ENCODE assay signal across 9 mouse cellular contexts in the genomic region with DNA sequence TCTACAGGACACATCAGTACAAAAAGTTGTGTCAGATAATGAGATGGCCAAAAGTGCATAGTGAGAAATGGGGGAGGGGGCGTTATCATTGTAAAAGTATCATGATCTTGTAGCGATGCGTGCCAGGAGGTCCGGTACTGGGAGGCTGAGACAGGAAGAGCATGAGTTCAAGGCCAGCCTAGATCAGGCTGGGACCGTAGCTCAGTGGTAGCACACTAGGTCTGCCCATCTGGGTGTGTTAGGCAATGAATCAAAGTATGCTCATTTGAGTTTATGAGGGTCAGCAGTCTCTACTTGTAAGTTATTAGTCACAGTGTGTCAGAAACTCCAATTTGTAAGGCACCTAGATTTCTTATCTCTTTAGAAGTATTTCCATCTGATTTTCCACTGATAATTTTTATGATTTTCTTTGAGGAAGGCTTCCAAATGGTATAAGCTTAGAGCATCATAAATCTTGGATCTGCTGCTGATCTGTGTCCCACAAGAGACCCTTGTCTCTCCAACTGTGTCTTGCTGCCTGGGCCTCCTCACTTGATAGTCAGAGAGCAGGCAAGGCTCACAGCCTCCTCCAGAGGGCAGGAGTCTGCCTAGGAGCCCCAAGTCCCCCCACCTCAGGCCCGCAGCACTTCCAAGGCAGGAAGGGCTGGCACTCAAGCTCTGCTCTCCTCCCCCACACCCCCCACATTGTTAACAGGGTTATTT. TPM values are rescaled to one million over a fixed set of nuclear protein-coding genes. Genes with fewer than 3 reads are reported as not detected.
DNase-seq lines count a peak whose midpoint lies in the region; ATAC-seq and TF ChIP-seq lines count a peak whose summit lies in the region.
"Had no signal": no experiment of that assay in that cellular context is flagged by ENCODE, and none has a peak within 500 bp of the region (broad histone marks: within the 10 kb centered on the region; RNA-seq: fewer than 3 reads in every experiment).

No protein-coding gene starts in this region.

- peak; percentile 28 for DNase-seq in gastrocnemius, postnatal 14 days
- DNase-seq in gastrocnemius, adult 18-20 months (ENCODE audit: low spot score) = no peak
- no peak for DNase-seq in spleen, adult 2 months (ENCODE audit: low read depth in 1 of 2, low spot score in 2 of 2)
- DNase-seq in spleen, postnatal 10 days (ENCODE audit: low spot score in 2 of 2) = no peak
- peak; percentile 45 for DNase-seq in heart, postnatal 4 days
- DNase-seq in stomach, postnatal 0 days (ENCODE audit: low spot score) = no peak
- DNase-seq in left cerebral cortex, adult 8-10 months (ENCODE audit: low spot score in 2 of 2) = no peak
- no peak for DNase-seq in urinary bladder, postnatal 4 days (ENCODE audit: low spot score in 2 of 2)

- no peak overlapping the region for H3K4me3 ChIP-seq in spleen, adult 2 months (ENCODE audit: extremely low read depth, insufficient read depth, insufficient read length)
- no peak overlapping the region for H3K4me3 ChIP-seq in stomach, postnatal 0 days (ENCODE audit: low read depth, low read length)
- H3K4me3 ChIP-seq: myocyte had no signal

- peak; percentile 8; the same call in 1 of the 2 replicates for TF ChIP-seq CTCF in spleen, adult 2 months (IDR thresholded peaks at IDR 0.05; ENCODE audit: extremely low read depth, insufficient read depth, insufficient read length, insufficient replicate concordance)
- TF ChIP-seq CTCF in stomach, postnatal 0 days (IDR thresholded peaks at IDR 0.05; ENCODE audit: low read depth) = peak; percentile 62

- H3K9ac ChIP-seq in stomach, postnatal 0 days (ENCODE audit: low read length) = no peak overlapping the region

- no peaks in the 10 kb centered on the region for H3K9me3 ChIP-seq in stomach, postnatal 0 days (ENCODE audit: control insufficient read depth, low read length)

- no peak for TF ChIP-seq POLR2A in spleen, adult 2 months (IDR thresholded peaks at IDR 0.05; ENCODE audit: low read depth, low read length)

- H3K27ac ChIP-seq in spleen, adult 2 months (ENCODE audit: insufficient read depth, low read length) = no peak overlapping the region
- H3K27ac ChIP-seq in stomach, postnatal 0 days (replicated peaks) = no peak overlapping the region

- no peaks in the 10 kb centered on the region for H3K27me3 ChIP-seq in spleen, adult 2 months (ENCODE audit: control insufficient read depth, insufficient read depth, low read length)
- no peaks in the 10 kb centered on the region for H3K27me3 ChIP-seq in stomach, postnatal 0 days (ENCODE audit: control insufficient read depth, insufficient read depth, low read length)

- no peaks in the 10 kb centered on the region for H3K36me3 ChIP-seq in spleen, adult 2 months (ENCODE audit: control insufficient read depth, insufficient read depth, low read length)
- no peaks in the 10 kb centered on the region for H3K36me3 ChIP-seq in stomach, postnatal 0 days (ENCODE audit: control insufficient read depth, insufficient read depth, low read length)

- H3K4me2 ChIP-seq in stomach, postnatal 0 days (replicated peaks; ENCODE audit: low read depth) = no peak overlapping the region

- WGBS in spleen, adult 2 months = 79% methylated on average over 6 of the region's 6 CpGs
- WGBS in stomach, postnatal 0 days = 72% methylated on average over 6 of the region's 6 CpGs

- intact Hi-C loops in gastrocnemius, postnatal 14 days (cut with DNase I; ENCODE audit: low total_unique reads) = no loop called here

- H3K4me1 ChIP-seq in spleen, adult 2 months (ENCODE audit: control insufficient read depth, insufficient read depth, insufficient read length) = no peaks in the 10 kb centered on the region
- no peaks in the 10 kb centered on the region for H3K4me1 ChIP-seq in stomach, postnatal 0 days (replicated peaks; ENCODE audit: control insufficient read depth, insufficient read depth)

- ATAC-seq in stomach, postnatal 0 days (ENCODE audit: low FRiP score, low TSS enrichment) = no peak

- TF ChIP-seq EP300 in stomach, postnatal 0 days (optimal IDR thresholded peaks at IDR 0.05) = no peak

RNA-seq across cellular contexts. Expression of a gene that starts 14.3 kb away (rescaled TPM):
- 100 to 1,000 TPM; 131 to 147 TPM for total RNA-seq in gastrocnemius, postnatal 14 days (2021)
- total RNA-seq in gastrocnemius, adult 18-20 months (2021) = 100 to 1,000 TPM; 112 to 113 TPM
- 55.6 and 74.8 TPM in 2 replicates for polyA plus RNA-seq in spleen, adult 2 months (2012; rRNA removed)
- total RNA-seq in heart, postnatal 4 days (2021) = 100 to 1,000 TPM; 233 to 244 TPM
- polyA plus RNA-seq in stomach, postnatal 0 days (2015; fragmentation: Nextera tagmentation; extraction: Ambion mirVana) = 318 and 328 TPM in 2 replicates
- 100 to 1,000 TPM; 336 to 345 (median 339) TPM for total RNA-seq in left cerebral cortex, adult 8-10 months (2022)

Comparison
In these comparisons a context has a peak if more than half of its experiments do, and no peak if none do; other contexts are left out.
1. DNase-seq: peak in gastrocnemius, postnatal 14 days (single experiment) and heart, postnatal 4 days (single experiment); none in gastrocnemius, adult 18-20 months (single experiment), spleen, adult 2 months (0 of 2), spleen, postnatal 10 days (0 of 2), stomach, postnatal 0 days (single experiment), left cerebral cortex, adult 8-10 months (0 of 2) and urinary bladder, postnatal 4 days (0 of 2).